Mouse (Mus musculus): Measurements from ENCODE around the gene Rtn4ip1. TPM values are rescaled to one million over a fixed set of nuclear protein-coding genes. Genes with fewer than 3 reads are reported as not detected.

The Rtn4ip1 gene
- total and polyA plus RNA-seq, 3 experiments, result 11.6 to 23.5 TPM; not detected in 1

DNA sequence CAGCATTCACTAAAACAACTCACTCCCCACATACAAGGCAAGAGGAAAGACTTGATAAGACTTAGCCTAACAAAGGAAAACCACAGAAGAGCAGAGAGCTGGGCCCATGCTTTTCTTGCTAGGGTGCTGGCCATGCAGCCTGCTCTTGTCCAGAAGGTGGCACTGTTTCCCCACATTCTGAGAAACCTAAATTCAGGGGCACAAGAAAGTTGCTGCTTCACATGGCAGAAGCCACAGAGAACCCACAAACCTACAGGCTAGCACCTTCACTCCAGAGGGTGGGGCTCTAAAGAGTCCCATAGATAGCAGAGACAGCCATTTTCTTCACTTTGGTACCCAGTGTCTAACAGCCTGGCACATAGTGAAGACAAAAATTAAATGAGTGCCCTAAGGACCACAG is 52.3 kb downstream of the Rtn4ip1 start (continued):
- TF ChIP-seq MYB (IDR thresholded peaks at IDR 0.05; ENCODE audit: low read depth, low read length) (no peak), MXI1 (IDR thresholded peaks at IDR 0.05; ENCODE audit: low read depth, low read length) (0 out of 2 replicates have a peak, but pooled peaks have one; percentile 23), USF1 (IDR thresholded peaks at IDR 0.05; ENCODE audit: low read depth, low read length) (no peak), BHLHE40 (IDR thresholded peaks at IDR 0.05; ENCODE audit: borderline replicate concordance, low read depth, low read length) (no peak), RCOR1 (IDR thresholded peaks at IDR 0.05; ENCODE audit: low read depth, low read length) (no peak), MEF2A (IDR thresholded peaks at IDR 0.05; ENCODE audit: extremely low read depth, insufficient replicate concordance, low read depth, low read length, poor library complexity, severe bottlenecking) (no peak), TCF12 (IDR thresholded peaks at IDR 0.05; ENCODE audit: low read depth, low read length) (no peak)

DNA sequence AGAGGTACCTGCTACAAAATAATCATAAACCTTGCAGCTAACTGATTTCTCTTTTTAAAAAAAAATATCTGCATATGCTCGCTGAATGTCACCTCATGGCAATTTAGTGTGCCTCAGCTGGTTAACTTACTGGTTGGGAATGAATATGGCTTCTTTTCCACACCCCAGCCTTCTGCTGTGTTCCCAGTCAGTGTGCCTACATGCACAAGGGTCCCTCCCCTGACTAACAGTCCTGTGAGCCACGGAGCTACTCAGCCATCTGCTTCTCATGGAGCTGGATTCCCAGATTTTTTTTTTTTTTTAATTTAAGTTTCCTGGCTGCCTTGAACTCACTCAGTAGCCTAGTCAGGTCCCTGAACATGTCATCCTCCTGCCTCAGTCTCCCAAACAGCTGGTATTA is 63.3 kb downstream of the Rtn4ip1 start:
- Histone ChIP-seq H3K4me3 (ENCODE audit: control insufficient read depth in 1 of 2, insufficient read depth in 1 of 2, low read depth in 2 of 2, low read length in 2 of 2) (no peak overlapping the region), H3K9ac (ENCODE audit: control insufficient read depth, low read depth, low read length, poor library complexity, severe bottlenecking) (no peak overlapping the region), H3K4me1 (ENCODE audit: control insufficient read depth in 1 of 2, insufficient read depth in 2 of 2, low read length in 2 of 2) (no peaks in the 10 kb centered on the region), H3K9me3 (replicated peaks; ENCODE audit: insufficient read depth, low read length) (no peaks in the 10 kb centered on the region), H3K36me3 (ENCODE audit: control insufficient read depth in 1 of 2, insufficient read depth in 2 of 2, low read length in 2 of 2) (no peaks in the 10 kb centered on the region), H3K27ac (ENCODE audit: control insufficient read depth, low read depth, low read length) (no peak overlapping the region), H3K79me2 (ENCODE audit: control insufficient read depth, insufficient read depth, low read length, poor library complexity) (no peaks in the 10 kb centered on the region), H3K27me3 (ENCODE audit: control insufficient read depth in 1 of 2, insufficient read depth in 2 of 2, low read length in 2 of 2) (no peaks in the 10 kb centered on the region; a peak in 1 of 4 replicates)
- TF ChIP-seq E2F4 (IDR thresholded peaks at IDR 0.05; ENCODE audit: borderline replicate concordance, low read depth, low read length) (no peak), CHD1 (IDR thresholded peaks at IDR 0.05; ENCODE audit: low read depth, low read length) (no peak), NRF1 (IDR thresholded peaks at IDR 0.05; ENCODE audit: insufficient read depth, low read depth, low read length, poor library complexity, severe bottlenecking) (no peak), ETS1 (IDR thresholded peaks at IDR 0.05; ENCODE audit: low read depth, low read length) (no peak), GABPA (IDR thresholded peaks at IDR 0.05; ENCODE audit: low read depth, low read length) (no peak), TBP (IDR thresholded peaks at IDR 0.05; ENCODE audit: low read depth, low read length) (no peak), MAFK (IDR thresholded peaks at IDR 0.05; ENCODE audit: borderline replicate concordance, low read depth, low read length) (no peak), MAZ (IDR thresholded peaks at IDR 0.05; ENCODE audit: low read depth, low read length) (no peak), ZNF384 (IDR thresholded peaks at IDR 0.05; ENCODE audit: low read depth, low read length) (no peak), SIN3A (IDR thresholded peaks at IDR 0.05; ENCODE audit: low read length) (no peak)
- no peak for DNase-seq (ENCODE audit: low read depth, low spot score)

DNA sequence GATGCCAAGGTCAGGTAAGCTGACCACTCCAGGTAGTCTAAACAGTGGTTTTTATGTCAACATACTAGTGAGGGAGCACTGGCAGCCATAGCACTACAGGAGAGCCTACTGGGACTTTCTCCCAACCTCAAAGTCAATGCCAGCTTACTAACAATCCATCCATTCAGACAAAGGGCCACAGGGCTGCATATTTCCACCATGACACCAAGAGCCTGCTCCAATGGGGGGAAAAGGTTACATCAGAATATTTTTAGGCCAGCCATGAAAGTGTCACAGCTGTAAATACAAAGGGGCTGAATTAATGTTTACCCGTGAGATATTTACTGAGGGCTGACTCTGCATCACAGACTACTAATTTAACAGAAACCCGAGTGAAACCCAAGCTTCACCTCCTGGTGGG is 71.6 kb downstream of the Rtn4ip1 start:
- no peak for DNase-seq (ENCODE audit: low read depth, low spot score)
- Histone ChIP-seq H3K27me3 (ENCODE audit: control insufficient read depth in 1 of 2, insufficient read depth in 2 of 2, low read length in 2 of 2) (no peaks in the 10 kb centered on the region), H3K9me3 (replicated peaks; ENCODE audit: insufficient read depth, low read length) (no peaks in the 10 kb centered on the region), H3K36me3 (ENCODE audit: control insufficient read depth in 1 of 2, insufficient read depth in 2 of 2, low read length in 2 of 2) (peaks cover 0 to 5% of the 10 kb centered on the region in 2 experiments; a peak in 2 of 4 replicates), H3K9ac (ENCODE audit: control insufficient read depth, low read depth, low read length, poor library complexity, severe bottlenecking) (no peak overlapping the region), H3K4me3 (ENCODE audit: control insufficient read depth in 1 of 2, insufficient read depth in 1 of 2, low read depth in 2 of 2, low read length in 2 of 2) (no peak overlapping the region), H3K27ac (ENCODE audit: control insufficient read depth, low read depth, low read length) (no peak overlapping the region), H3K4me1 (ENCODE audit: control insufficient read depth in 1 of 2, insufficient read depth in 2 of 2, low read length in 2 of 2) (peaks cover 0 to 6% of the 10 kb centered on the region in 2 experiments; a peak in 2 of 4 replicates), H3K79me2 (ENCODE audit: control insufficient read depth, insufficient read depth, low read length, poor library complexity) (no peaks in the 10 kb centered on the region)
- no peak for TF ChIP-seq SIN3A (IDR thresholded peaks at IDR 0.05; ENCODE audit: low read length)
- TF ChIP-seq EP300 (IDR thresholded peaks at IDR 0.05; ENCODE audit: low read depth in 1 of 2, low read length in 2 of 2), result no peak
- no peak for TF ChIP-seq POLR2AphosphoS2 (IDR thresholded peaks at IDR 0.05; ENCODE audit: low read length)
- no peak for TF ChIP-seq USF2 (IDR thresholded peaks at IDR 0.05; ENCODE audit: borderline replicate concordance in 1 of 2, insufficient read depth in 1 of 2, low read depth in 1 of 2, low read length in 2 of 2)
- TF ChIP-seq ZC3H11A (IDR thresholded peaks at IDR 0.05; ENCODE audit: low read depth, low read length), result no peak
- no peak for TF ChIP-seq TCF12 (IDR thresholded peaks at IDR 0.05; ENCODE audit: low read depth, low read length)
- no peak for TF ChIP-seq KAT2A (conservative IDR thresholded peaks at IDR 0.05; ENCODE audit: low read depth, low read length)
- no peak for TF ChIP-seq ZNF384 (IDR thresholded peaks at IDR 0.05; ENCODE audit: low read depth, low read length)
- no peak for TF ChIP-seq POLR2A (IDR thresholded peaks at IDR 0.05; ENCODE audit: control insufficient read depth in 1 of 2, insufficient read depth in 1 of 2, low read depth in 1 of 2, low read length in 2 of 2, poor library complexity in 1 of 2)
- no peak for TF ChIP-seq MXI1 (IDR thresholded peaks at IDR 0.05; ENCODE audit: low read depth, low read length)
- no peak for TF ChIP-seq E2F4 (IDR thresholded peaks at IDR 0.05; ENCODE audit: borderline replicate concordance, low read depth, low read length)
- no peak for TF ChIP-seq NELFE (IDR thresholded peaks at IDR 0.05; ENCODE audit: low read depth, low read length)
- no peak for TF ChIP-seq ZMIZ1 (IDR thresholded peaks at IDR 0.05; ENCODE audit: low read depth, low read length)
- TF ChIP-seq MEF2A (IDR thresholded peaks at IDR 0.05; ENCODE audit: extremely low read depth, insufficient replicate concordance, low read depth, low read length, poor library complexity, severe bottlenecking), result no peak
- TF ChIP-seq MAX (IDR thresholded peaks at IDR 0.05; ENCODE audit: low read length), result no peak
- TF ChIP-seq CTCF (IDR thresholded peaks at IDR 0.05 in 2 of 3, conservative IDR thresholded peaks at IDR 0.05 in 1 of 3; ENCODE audit: control insufficient read depth in 1 of 3, insufficient read depth in 1 of 3, low read depth in 2 of 3, low read length in 3 of 3, poor library complexity in 1 of 3, severe bottlenecking in 1 of 3), result no peak
- TF ChIP-seq HCFC1 (IDR thresholded peaks at IDR 0.05; ENCODE audit: low read depth, low read length), result no peak
- TF ChIP-seq RCOR1 (IDR thresholded peaks at IDR 0.05; ENCODE audit: low read depth, low read length), result no peak
